Mouse (Mus musculus) liver, adult 2 months (tissue): ENCODE data around the gene Srsf3.

Source experiments
- CTCF ChIP-seq: fragments of 200-500 bp; IDR thresholded peaks from 2 replicates; pipeline ENCODE4 v1.5.1; 2011; ENCODE audit warnings: low read depth, low read length, control low read depth
- POLR2A ChIP-seq: fragments of 200-500 bp; IDR thresholded peaks from 2 replicates; pipeline ENCODE4 v1.6.1; 2011; ENCODE audit warnings: low read length, control low read depth; ENCODE audit not compliant: insufficient read depth; ENCODE audit errors: extremely low read depth

DNA sequence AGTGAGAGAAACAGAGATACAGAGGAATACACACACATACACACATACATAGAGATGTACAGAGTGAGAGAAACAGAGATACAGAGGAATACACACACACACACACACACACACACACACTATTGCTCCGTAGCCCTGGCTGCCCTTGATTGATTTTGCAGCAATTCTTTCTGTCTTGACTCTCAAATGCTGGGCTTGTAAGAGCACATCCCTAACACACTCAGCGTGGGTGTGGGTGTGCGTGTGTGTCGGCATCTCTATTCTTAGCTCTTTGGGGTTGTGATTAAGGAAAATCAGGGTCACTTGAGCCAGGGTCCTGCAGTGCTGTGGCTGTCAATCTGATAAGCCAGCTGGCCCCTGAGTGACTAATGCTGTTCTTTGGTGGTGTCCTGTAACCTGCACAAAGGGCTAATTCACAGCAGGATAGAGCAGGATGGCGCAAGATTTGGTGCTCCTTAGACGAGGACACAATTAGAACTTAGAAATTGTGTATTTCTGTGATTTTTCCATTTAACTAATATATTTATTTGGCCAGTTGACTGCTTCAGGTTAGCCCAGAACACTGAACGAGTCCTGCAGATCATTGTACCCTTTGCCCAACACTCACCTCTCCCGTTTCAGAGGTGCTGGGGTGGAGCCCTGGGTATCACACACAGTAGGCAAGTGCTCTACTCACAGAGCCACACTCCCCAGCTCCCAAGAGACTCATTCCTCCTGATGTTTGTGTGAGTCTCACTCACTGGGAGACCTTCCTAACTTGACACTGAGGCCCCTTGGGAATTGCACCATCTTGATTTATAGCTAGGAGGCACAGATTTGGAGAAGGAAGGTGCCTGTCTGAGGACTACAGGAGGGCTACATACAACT, 30.9 kb downstream of the Srsf3 start:
- no peak for TF ChIP-seq CTCF
- no peak for TF ChIP-seq POLR2A
